25 mouse cellular contexts compared by ENCODE assay signal in the genomic region with DNA sequence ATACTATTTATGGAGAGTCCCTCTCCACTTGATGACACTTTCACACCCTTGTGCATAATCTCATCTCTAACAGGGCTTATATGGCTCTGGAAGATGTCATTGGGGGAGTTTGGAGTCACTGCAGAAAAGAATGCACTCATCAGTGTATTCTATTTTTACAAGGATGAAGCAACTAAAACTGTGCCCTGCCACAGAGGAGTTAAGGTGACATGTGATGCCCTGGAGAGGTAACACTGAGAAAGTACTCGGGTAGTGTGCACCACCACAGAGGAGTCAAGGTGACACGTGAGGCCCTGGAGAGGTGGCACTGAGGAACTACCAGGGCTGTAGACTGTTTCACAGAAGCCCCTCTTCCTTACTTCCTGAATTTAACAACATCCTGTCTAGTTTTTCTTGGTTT. TPM values are rescaled to one million over a fixed set of nuclear protein-coding genes. Genes with fewer than 3 reads are reported as not detected.
DNase-seq lines count a peak whose midpoint lies in the region; ATAC-seq and TF ChIP-seq lines count a peak whose summit lies in the region.
"Had no signal": no experiment of that assay in that cellular context is flagged by ENCODE, and none has a peak within 500 bp of the region (broad histone marks: within the 10 kb centered on the region; RNA-seq: fewer than 3 reads in every experiment).

No protein-coding gene starts in this region.

- TF ChIP-seq POLR2A in heart, adult 2 months (IDR thresholded peaks at IDR 0.05; ENCODE audit: insufficient read depth, low read depth, low read length), result no peak

- no peaks in the 10 kb centered on the region for H3K79me2 ChIP-seq in heart, adult 2 months (replicated peaks; ENCODE audit: control insufficient read depth, insufficient read depth, low read length)

- DNase-seq in heart, postnatal 10 days, result no peak
- no peak for DNase-seq in heart, adult 2 months
- peak; percentile 66 for DNase-seq in heart, postnatal 0 days (ENCODE audit: low spot score)
- DNase-seq in heart, adult 11 months, result no peak
- DNase-seq: adrenal gland, adult 2 months; adrenal gland, postnatal 14 days; cerebellum, adult 11 months; cerebellum, adult 2 months; cerebellum, adult 9-11 months; cerebellum, postnatal 25 days; forebrain, postnatal 0 days; gastrocnemius, postnatal 10 days; gastrocnemius, postnatal 36 days; kidney, adult 18-20 months; kidney, adult 9 months had no signal

- H3K27ac ChIP-seq in heart, embryonic 11.5 days (ENCODE audit: low read depth, low read length), result peak overlapping the region; percentile 81
- peak overlapping the region; percentile 78 to 79 for H3K27ac ChIP-seq in heart, embryonic 14.5 days (replicated peaks in 1 of 2; ENCODE audit: control insufficient read depth in 1 of 2, insufficient read depth in 1 of 2, low read depth in 2 of 2, low read length in 2 of 2)
- no peak overlapping the region for H3K27ac ChIP-seq in heart, adult 2 months
- peak overlapping the region; percentile 40 for H3K27ac ChIP-seq in heart, postnatal 0 days (ENCODE audit: low read depth)
- H3K27ac ChIP-seq: embryonic facial prominence, embryonic 12.5 days; embryonic facial prominence, embryonic 15.5 days; hindbrain, embryonic 14.5 days; hindbrain, postnatal 0 days had no signal

- intact Hi-C loops in heart, postnatal 10 days (cut with DNase I), result no loop called here
- intact Hi-C loops in heart, adult 2 months (cut with DNase I), result no loop called here

- H3K4me3 ChIP-seq in heart, embryonic 11.5 days (ENCODE audit: low read depth, low read length), result no peak overlapping the region
- H3K4me3 ChIP-seq in heart, embryonic 14.5 days (ENCODE audit: control insufficient read depth in 1 of 2, insufficient read depth in 1 of 2, low read depth in 1 of 2, low read length in 2 of 2), result no peak overlapping the region
- no peak overlapping the region for H3K4me3 ChIP-seq in heart, adult 2 months
- no peak overlapping the region for H3K4me3 ChIP-seq in heart, postnatal 0 days (ENCODE audit: low read depth, low read length)
- H3K4me3 ChIP-seq: embryonic facial prominence, embryonic 12.5 days; embryonic facial prominence, embryonic 15.5 days had no signal

- no peak overlapping the region for H3K9ac ChIP-seq in heart, embryonic 11.5 days (ENCODE audit: low read depth, low read length)
- H3K9ac ChIP-seq in heart, embryonic 14.5 days (ENCODE audit: low read length), result no peak overlapping the region
- no peak overlapping the region for H3K9ac ChIP-seq in heart, adult 2 months (ENCODE audit: low read depth, low read length)
- H3K9ac ChIP-seq in heart, postnatal 0 days (replicated peaks; ENCODE audit: low read depth, low read length), result no peak overlapping the region
- H3K9ac ChIP-seq: embryonic facial prominence, embryonic 12.5 days; embryonic facial prominence, embryonic 15.5 days; forebrain, postnatal 0 days; hindbrain, embryonic 14.5 days had no signal

- no peaks in the 10 kb centered on the region for H3K4me1 ChIP-seq in heart, embryonic 11.5 days (ENCODE audit: control insufficient read depth, insufficient read depth, low read length)
- H3K4me1 ChIP-seq in heart, embryonic 14.5 days (ENCODE audit: control insufficient read depth in 2 of 2, insufficient read depth in 2 of 2, low read length in 2 of 2), result peaks cover 0 to 11% of the 10 kb centered on the region in 2 experiments; a peak in 3 of 4 replicates
- H3K4me1 ChIP-seq in heart, adult 2 months (ENCODE audit: control insufficient read depth, insufficient read depth, low read length), result no peaks in the 10 kb centered on the region
- no peaks in the 10 kb centered on the region for H3K4me1 ChIP-seq in heart, postnatal 0 days (ENCODE audit: control insufficient read depth, insufficient read depth)
- H3K4me1 ChIP-seq: embryonic facial prominence, embryonic 12.5 days; embryonic facial prominence, embryonic 15.5 days had no signal

- no peaks in the 10 kb centered on the region for H3K36me3 ChIP-seq in heart, embryonic 11.5 days (ENCODE audit: control insufficient read depth, insufficient read depth, low read length)
- H3K36me3 ChIP-seq in heart, embryonic 14.5 days (ENCODE audit: control insufficient read depth, insufficient read depth, low read length), result no peaks in the 10 kb centered on the region
- no peaks in the 10 kb centered on the region for H3K36me3 ChIP-seq in heart, adult 2 months (ENCODE audit: control insufficient read depth, insufficient read depth, low read length)
- no peaks in the 10 kb centered on the region for H3K36me3 ChIP-seq in heart, postnatal 0 days (replicated peaks; ENCODE audit: control insufficient read depth, insufficient read depth, low read length)
- H3K36me3 ChIP-seq: embryonic facial prominence, embryonic 12.5 days; embryonic facial prominence, embryonic 15.5 days had no signal

- WGBS in heart, embryonic 11.5 days (ENCODE audit: insufficient replicate concordance), result 40% methylated on average over 2 of the region's 2 CpGs
- 13% methylated on average over 2 of the region's 2 CpGs for WGBS in heart, embryonic 14.5 days
- 41% methylated on average over 2 of the region's 2 CpGs for WGBS in heart, adult 2 months
- WGBS in heart, postnatal 0 days, result 28% methylated on average over 2 of the region's 2 CpGs

- no peak overlapping the region for H3K4me2 ChIP-seq in heart, embryonic 11.5 days
- no peak overlapping the region for H3K4me2 ChIP-seq in heart, embryonic 14.5 days (ENCODE audit: low read length)
- H3K4me2 ChIP-seq in heart, postnatal 0 days (ENCODE audit: low read depth, low read length), result no peak overlapping the region
- H3K4me2 ChIP-seq: embryonic facial prominence, embryonic 12.5 days; embryonic facial prominence, embryonic 15.5 days; hindbrain, embryonic 14.5 days had no signal

- no peaks in the 10 kb centered on the region for H3K9me3 ChIP-seq in heart, embryonic 11.5 days (replicated peaks; ENCODE audit: control insufficient read depth, low read length)
- no peaks in the 10 kb centered on the region for H3K9me3 ChIP-seq in heart, embryonic 14.5 days (ENCODE audit: control insufficient read depth, low read length)
- no peaks in the 10 kb centered on the region for H3K9me3 ChIP-seq in heart, postnatal 0 days (replicated peaks; ENCODE audit: control insufficient read depth, low read length)
- H3K9me3 ChIP-seq: embryonic facial prominence, embryonic 12.5 days; embryonic facial prominence, embryonic 15.5 days had no signal

- TF ChIP-seq CTCF in heart, adult 2 months (IDR thresholded peaks at IDR 0.05), result no peak
- TF ChIP-seq CTCF in heart, postnatal 0 days (IDR thresholded peaks at IDR 0.05; ENCODE audit: low read depth), result no peak

- no peaks in the 10 kb centered on the region for H3K27me3 ChIP-seq in heart, embryonic 11.5 days (ENCODE audit: control insufficient read depth, insufficient read depth, low read length)
- no peaks in the 10 kb centered on the region for H3K27me3 ChIP-seq in heart, embryonic 14.5 days (ENCODE audit: control insufficient read depth, insufficient read depth, low read length)
- no peaks in the 10 kb centered on the region for H3K27me3 ChIP-seq in heart, adult 2 months (ENCODE audit: control insufficient read depth, insufficient read depth, low read length)
- H3K27me3 ChIP-seq in heart, postnatal 0 days (ENCODE audit: control insufficient read depth, insufficient read depth, low read length), result no peaks in the 10 kb centered on the region
- H3K27me3 ChIP-seq: embryonic facial prominence, embryonic 12.5 days; embryonic facial prominence, embryonic 15.5 days had no signal

- peak; percentile 88 for ATAC-seq in heart, embryonic 11.5 days (replicated peaks; ENCODE audit: insufficient number of reproducible peaks, low FRiP score, low TSS enrichment)
- ATAC-seq in heart, embryonic 14.5 days (ENCODE audit: insufficient number of reproducible peaks, insufficient read depth, low FRiP score, low read depth), result peak; percentile 82
- peak; percentile 90 for ATAC-seq in heart, postnatal 0 days (ENCODE audit: insufficient read depth, low read depth)
- ATAC-seq: CD4-positive, CD25-positive, alpha-beta regulatory T cell, adult 4 months; forebrain, embryonic 14.5 days; forebrain, postnatal 0 days; hindbrain, postnatal 0 days; inflammation-experienced regulatory T-cells, adult 6 months; intestine, embryonic 16.5 days had no signal

- no peak for TF ChIP-seq EP300 in heart, adult 2 months (IDR thresholded peaks at IDR 0.05; ENCODE audit: insufficient read depth, low read depth, low read length)
- no peak for TF ChIP-seq EP300 in heart, postnatal 0 days (IDR thresholded peaks at IDR 0.05; ENCODE audit: low read depth)

RNA-seq across cellular contexts. Expression of gene Tigd2, which starts 53.2 kb away (rescaled TPM):
- polyA plus RNA-seq in heart, embryonic 11.5 days (2014; fragmentation: Nextera tagmentation; extraction: Ambion mirVana), result 22.2 and 23.9 TPM in 2 replicates
- 10 to 100 TPM; 12.1 to 12.8 TPM for total RNA-seq in heart, postnatal 10 days (2021)
- polyA plus RNA-seq in heart, embryonic 14.5 days (2014; fragmentation: Nextera tagmentation; extraction: Ambion mirVana), result 14.3 and 18.8 TPM in 2 replicates
- 10 to 100 TPM in 1 of 2 experiments, 1 to 10 TPM in 1; 9.6 to 13.6 TPM for total RNA-seq in heart, adult 2 months (2021)
- 2.2 and 3.8 TPM in 2 replicates for polyA plus RNA-seq in heart, adult 2 months (2012; rRNA removed)
- 9.5 and 12.4 TPM in 2 replicates for total RNA-seq in heart, postnatal 0 days (2014; rRNA removed; ENCODE audit: low replicate concordance)
- 11.7 and 12.5 TPM in 2 replicates for polyA plus RNA-seq in heart, postnatal 0 days (2015; fragmentation: Nextera tagmentation; extraction: Ambion mirVana)
